Mouse (Mus musculus) spleen, postnatal 14 days (tissue): ENCODE measurements around the gene Car2.

Experiments used
- DNase-seq, 2 experiments: peaks; one replicate each; pipeline ENCODE4 v3.0.0; 2021 to 2022; ENCODE audit warnings: low spot score in 2 of 2

Gene Car2

DNA sequence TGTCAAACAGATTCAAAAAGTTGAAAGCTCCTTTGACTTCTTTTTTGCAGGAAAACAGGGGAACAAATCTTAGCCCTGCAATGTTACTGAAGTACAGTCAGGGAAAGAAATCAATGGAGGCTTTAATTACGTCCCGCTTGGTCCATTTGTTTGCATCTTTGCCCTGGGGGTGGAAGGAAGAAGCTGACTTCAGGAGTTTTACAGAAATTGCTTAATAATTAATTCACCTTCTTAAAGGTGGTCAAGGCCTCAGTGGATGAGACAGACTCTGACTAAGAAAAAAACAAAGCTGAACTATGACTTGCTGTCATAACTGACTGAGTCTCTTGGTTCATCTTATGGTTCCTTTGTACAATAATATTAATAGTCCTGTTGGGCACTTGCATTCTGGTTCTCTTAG is 59.6 kb downstream of the Car2 start:
- DNase-seq = no peak

DNA sequence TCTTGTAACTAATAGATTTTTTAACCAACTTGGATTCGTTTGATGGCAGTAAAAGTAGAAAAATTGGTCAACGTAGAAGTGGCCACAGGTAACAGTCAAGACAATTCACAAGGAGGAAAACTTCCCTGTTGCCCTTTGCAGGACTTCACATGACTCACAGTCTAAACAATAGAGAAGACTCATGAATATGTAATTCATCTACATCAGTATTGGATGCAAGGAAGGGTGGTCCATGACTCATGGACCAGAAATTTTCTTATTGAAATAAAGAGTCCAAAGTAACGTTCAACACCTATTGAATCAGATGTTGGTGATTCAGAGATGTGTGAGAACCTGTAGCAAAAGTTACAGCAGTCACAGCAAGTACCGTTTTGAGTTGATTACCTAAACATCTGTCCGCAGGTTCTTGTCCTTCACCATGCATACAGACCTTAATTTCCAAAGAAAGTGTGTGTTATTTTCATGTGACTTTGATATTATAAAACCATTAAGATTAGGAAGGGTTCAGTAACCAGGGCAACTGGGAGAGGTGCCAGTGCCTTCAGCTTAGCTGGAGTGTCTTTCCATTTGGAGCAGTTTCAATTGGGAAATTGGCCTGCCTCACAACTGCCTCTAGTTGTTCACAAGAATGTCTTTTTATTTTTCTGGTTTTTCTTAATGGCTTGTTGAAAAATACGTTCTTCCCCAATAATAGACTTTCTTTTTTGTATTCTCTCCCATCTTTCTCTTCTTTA is 62.2 kb downstream of the Car2 start:
- no peak for DNase-seq

GRCm38 (mm10) chr3:14950031-14950430 is 64.0 kb downstream of the Car2 start:
- DNase-seq = no peak
